Mouse (Mus musculus): ENCODE measurements at regions not wholly inside any gene's neighbourhood (a gene's known extent, or its start where the extent isn't known, plus 50 kb on each side); places are given as distances from the start of the nearest gene placed in this dataset.

DNA sequence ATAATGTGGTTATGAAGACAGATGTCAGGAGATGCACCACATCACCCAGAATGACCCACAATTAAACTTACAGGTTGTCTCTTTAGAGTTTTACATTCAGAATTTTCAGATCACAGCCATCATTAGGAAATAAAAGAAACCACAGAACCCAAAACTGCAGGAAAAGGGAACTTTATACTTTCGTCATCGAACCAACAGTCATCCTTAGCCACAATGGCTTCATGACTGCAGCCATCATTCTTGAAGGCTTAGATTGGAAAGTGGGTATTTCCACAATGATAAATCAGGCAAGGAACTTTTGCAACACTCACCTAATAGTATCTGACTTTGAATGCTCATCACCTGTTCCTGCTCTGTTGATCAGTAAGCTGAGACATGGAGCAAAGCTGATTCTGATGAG lies 75.9 kb upstream of the Ank start:
- no peak for DNase-seq (ENCODE audit: low spot score in 2 of 2)

DNA sequence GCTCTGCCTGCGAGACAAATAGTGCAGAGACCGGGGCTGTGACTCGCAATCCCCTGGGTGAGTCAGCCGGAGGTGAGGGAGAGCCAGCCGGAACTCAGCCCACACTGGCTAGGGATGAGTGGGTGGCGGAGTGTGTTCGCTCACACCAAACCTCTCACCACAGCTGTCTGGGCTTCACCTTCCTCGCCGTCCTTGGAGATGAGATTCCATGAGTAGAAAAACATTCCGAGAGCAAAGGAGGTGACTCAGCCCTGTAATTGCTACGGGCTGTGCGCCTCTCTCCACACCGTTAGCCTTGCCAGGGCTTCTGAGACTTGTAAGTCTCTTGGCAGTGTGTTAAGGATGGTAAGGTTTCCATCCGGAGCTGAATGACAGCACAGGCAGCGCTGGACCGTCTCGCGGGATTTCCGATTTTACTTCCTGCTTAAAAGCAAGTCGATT lies 60.7 kb upstream of the Ank start:
- DNase-seq (ENCODE audit: low spot score in 2 of 2) = no peak

DNA sequence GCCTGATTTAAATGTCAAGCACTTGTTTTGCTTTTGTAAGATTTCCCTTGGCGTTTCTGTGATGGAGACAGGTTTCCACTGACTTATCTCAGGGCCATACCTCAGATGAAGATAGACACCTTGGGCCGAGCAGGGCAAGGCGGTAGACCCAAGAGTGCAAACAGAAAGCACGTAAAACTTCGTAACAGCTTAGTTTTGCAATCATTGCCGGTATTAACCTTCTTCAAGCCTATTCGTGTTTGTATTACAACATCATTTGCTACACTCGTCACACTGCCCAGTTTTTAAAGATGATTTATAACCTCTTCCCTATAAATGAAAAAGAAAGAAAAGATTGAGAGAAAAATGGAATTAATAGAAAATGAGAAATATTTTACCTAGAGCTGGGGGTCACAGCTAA lies 56.6 kb upstream of the Ank start:
- no peak for DNase-seq (ENCODE audit: low spot score in 2 of 2)

DNA sequence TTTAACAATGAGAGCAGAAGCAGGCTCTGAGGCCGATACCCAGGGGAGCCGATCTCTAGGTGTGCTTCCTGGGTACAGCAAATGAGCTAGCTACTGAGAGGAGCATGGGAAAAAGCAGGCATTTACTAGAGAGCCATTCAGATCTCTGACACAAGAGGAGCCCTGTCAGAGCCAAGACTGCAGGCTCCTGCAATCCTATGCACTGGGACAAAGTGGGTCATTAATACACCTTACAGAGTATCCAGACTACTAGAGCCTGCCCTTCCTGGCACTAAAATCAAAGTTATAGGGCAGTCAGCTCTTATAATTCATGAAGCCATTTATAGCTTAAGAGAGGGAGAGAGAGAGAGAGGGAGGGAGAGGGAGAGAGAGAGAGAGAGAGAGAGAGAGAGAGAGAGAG lies 54.2 kb upstream of the Ank start:
- no peak for DNase-seq (ENCODE audit: low spot score in 2 of 2)

DNA sequence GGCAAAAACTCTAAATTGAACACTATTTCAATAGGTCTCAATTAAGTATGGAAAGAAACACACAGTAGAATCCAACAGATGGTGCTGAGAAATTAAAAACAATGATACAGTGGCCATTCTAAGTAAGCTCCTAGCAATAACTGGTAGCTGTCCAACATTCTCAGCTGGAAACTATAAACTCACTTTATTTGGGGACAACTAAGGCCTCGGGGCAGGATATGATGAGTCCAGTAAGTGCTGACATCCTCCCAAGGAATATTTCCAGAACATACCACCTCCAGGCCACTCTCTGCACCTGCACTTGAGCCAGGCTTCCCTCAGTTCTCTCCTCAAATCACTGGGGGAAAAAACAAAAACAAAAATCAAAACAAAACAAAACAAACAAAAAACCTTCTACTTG lies 53.7 kb upstream of the Ank start:
- no peak for DNase-seq (ENCODE audit: low spot score in 2 of 2)

DNA sequence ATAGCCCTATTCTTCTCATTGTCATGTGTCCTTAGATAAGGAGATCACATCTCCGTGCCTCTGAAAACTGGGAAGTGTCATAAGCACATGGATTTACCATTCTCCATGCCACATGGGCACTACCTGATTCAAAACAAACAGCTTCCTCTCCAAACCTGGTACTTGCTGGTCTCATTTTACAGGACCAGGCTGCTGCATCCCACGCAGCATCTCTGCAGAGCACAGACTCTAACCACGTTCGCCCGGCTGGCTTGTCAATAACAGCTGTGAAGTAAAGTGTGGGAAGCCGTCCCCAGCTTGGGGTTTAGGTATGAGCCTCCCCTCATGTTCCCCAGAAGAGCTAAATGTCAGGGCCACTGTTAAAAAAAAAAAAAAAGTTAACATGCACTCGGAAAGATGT lies 53.0 kb upstream of the Ank start:
- no peak for DNase-seq (ENCODE audit: low spot score in 2 of 2)

DNA sequence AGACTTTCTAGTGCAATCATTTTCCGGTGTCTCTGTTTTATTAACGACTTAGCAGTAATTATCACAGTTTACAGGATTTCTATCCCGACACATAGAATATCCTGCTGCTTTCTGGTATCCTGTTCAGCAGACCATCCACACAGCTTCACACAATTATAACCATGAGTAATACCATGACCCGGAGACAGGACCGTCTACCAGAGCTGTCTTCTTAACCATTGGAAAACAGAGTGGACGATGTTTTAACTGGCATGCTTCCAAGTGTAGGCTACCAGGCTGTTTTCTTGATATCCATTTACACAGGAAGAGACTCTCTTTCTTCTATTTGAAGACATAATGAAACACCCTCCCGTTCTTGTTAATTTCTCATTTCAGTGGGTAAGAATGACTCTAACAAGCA lies 51.7 kb upstream of the Ank start:
- no peak for DNase-seq (ENCODE audit: low spot score in 2 of 2)
